Mouse (Mus musculus) embryonic facial prominence, embryonic 12.5 days (tissue): ENCODE measurements around the gene Porcn. TPM values are rescaled to one million over a fixed set of nuclear protein-coding genes. Genes with fewer than 3 reads are reported as not detected.

ENCODE experiments used
- ATAC-seq: fragments of 200-750 bp; cut with Nextera tagmentation; 2 replicates; pipeline ENCODE4 v1.8.0; 2017; ENCODE audit not compliant: insufficient number of reproducible peaks, insufficient read depth, low FRiP score, low TSS enrichment
- H3K27ac ChIP-seq: fragments of 300-500 bp; sonication (generic); 2 replicates; pipeline ENCODE4 v1.5.1; 2016; ENCODE audit warnings: mild to moderate bottlenecking
- H3K27me3 ChIP-seq: fragments of 300-500 bp; sonication (generic); 2 replicates; pipeline ENCODE4 v1.6.1; 2016; ENCODE audit warnings: mild to moderate bottlenecking, moderate library complexity
- H3K36me3 ChIP-seq: fragments of 300-500 bp; sonication (generic); 2 replicates; pipeline ENCODE4 v1.6.1; 2016; ENCODE audit warnings: mild to moderate bottlenecking
- H3K4me1 ChIP-seq: fragments of 300-500 bp; sonication (generic); 2 replicates; pipeline ENCODE4 v1.6.1; 2016
- H3K4me2 ChIP-seq: fragments of 300-500 bp; sonication (generic); replicated peaks from 2 replicates; pipeline ENCODE4 v1.6.1; 2016; ENCODE audit warnings: mild to moderate bottlenecking, moderate library complexity
- H3K4me3 ChIP-seq: fragments of 300-500 bp; sonication (generic); 2 replicates; pipeline ENCODE4 v1.5.1; 2016; ENCODE audit warnings: mild to moderate bottlenecking
- H3K9ac ChIP-seq: fragments of 300-500 bp; sonication (generic); 2 replicates; pipeline ENCODE4 v1.6.1; 2016; ENCODE audit warnings: mild to moderate bottlenecking, moderate library complexity
- H3K9me3 ChIP-seq: fragments of 300-500 bp; sonication (generic); 2 replicates; pipeline ENCODE4 v1.6.1; 2016; ENCODE audit warnings: mild to moderate bottlenecking, moderate library complexity
- WGBS: fragments of 180-500 bp; shearing (Covaris S2); methylation state at CpG from one replicate; pipeline ENCODE4 v1.1.7; 2016; 5-methylcytosine and 5-hydroxymethylcytosine counted together
- polyA plus RNA-seq: library from polyadenylated mRNA; unstranded; fragments of >200 nt; fragmentation: Nextera tagmentation; extraction: Ambion mirVana; gene quantifications from 2 replicates; pipeline ENCODE4 v1.2.1, GENCODE M21; 2016

The Porcn gene
- polyA plus RNA-seq, 1 experiment from 2014 or later = 12.2 TPM

- Histone ChIP-seq H3K36me3 (no peaks in the 10 kb centered on the region), H3K9me3 (no peaks in the 10 kb centered on the region), H3K4me1 (no peaks in the 10 kb centered on the region), H3K27ac (no peak overlapping the region), H3K9ac (no peak overlapping the region), H3K4me2 (no peak overlapping the region), H3K4me3 (no peak overlapping the region), H3K27me3 (no peaks in the 10 kb centered on the region)
- 80% methylated on average over 10 of the region's 10 CpGs for WGBS
- ATAC-seq = no peak
Observed at GRCm38 (mm10) chrX:8204076-8204475, 2.2 kb downstream of the Porcn start.

DNA sequence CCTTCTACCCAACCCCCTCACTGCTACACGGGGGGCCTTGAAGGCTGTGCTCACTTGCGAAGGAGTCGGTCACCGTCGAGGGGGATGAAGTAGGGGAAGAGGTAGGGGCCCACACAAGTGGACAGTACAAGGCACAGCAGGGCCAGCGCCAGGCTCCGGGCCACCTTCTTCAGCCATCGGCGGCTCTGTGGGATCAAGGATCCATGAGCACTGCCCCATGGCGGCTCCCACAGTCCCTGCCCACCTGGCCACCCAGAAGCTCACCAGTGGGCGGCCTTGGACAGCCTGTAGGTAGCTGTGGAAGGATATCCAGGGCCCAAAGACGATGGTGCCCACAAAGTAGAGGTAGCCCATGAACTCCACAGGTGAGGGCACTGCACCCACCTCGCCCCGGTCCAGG, 3.2 kb downstream of the Porcn start:
- Histone ChIP-seq H3K36me3 (peaks cover 5% of the 10 kb centered on the region; the same call in 1 of the 2 replicates), H3K9me3 (no peaks in the 10 kb centered on the region), H3K4me2 (no peak overlapping the region), H3K27me3 (no peaks in the 10 kb centered on the region), H3K27ac (no peak overlapping the region), H3K4me1 (no peaks in the 10 kb centered on the region), H3K4me3 (no peak overlapping the region), H3K9ac (no peak overlapping the region)
- WGBS = 90% methylated on average over 14 of the region's 14 CpGs
- no peak for ATAC-seq

DNA sequence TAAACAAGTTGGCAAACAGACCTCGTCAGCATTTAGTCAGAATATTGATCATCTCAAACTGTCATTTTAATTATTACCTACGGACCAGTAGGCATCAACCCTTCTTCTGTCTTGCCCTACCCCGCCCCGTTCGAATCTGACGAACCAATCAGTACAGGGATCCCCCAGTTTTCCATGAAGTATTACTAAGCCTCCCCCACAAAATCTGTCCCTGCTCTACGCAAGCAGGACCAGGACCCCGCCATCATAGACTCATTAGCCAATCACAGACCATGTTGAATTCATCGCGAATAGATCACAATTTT, 13.0 kb downstream of the Porcn start, which contains the start of gene Ebp:
Gene Ebp, minus strand, starts transcription at position 94 of the 305 bp plus-strand sequence.
- Histone ChIP-seq H3K9me3 (no peaks in the 10 kb centered on the region), H3K9ac (peak within 1 kb of the TSS; percentile 47), H3K4me3 (peak within 1 kb of the TSS; percentile 51), H3K27me3 (no peaks in the 10 kb centered on the region), H3K4me1 (no peaks in the 10 kb centered on the region), H3K36me3 (no peaks in the 10 kb centered on the region), H3K27ac (peak within 1 kb of the TSS; percentile 82; the same call in 1 of the 2 replicates), H3K4me2 (peak within 1 kb of the TSS; percentile 52)
- no peak for ATAC-seq
- 27% methylated on average over 10 of the region's 10 CpGs for WGBS

DNA sequence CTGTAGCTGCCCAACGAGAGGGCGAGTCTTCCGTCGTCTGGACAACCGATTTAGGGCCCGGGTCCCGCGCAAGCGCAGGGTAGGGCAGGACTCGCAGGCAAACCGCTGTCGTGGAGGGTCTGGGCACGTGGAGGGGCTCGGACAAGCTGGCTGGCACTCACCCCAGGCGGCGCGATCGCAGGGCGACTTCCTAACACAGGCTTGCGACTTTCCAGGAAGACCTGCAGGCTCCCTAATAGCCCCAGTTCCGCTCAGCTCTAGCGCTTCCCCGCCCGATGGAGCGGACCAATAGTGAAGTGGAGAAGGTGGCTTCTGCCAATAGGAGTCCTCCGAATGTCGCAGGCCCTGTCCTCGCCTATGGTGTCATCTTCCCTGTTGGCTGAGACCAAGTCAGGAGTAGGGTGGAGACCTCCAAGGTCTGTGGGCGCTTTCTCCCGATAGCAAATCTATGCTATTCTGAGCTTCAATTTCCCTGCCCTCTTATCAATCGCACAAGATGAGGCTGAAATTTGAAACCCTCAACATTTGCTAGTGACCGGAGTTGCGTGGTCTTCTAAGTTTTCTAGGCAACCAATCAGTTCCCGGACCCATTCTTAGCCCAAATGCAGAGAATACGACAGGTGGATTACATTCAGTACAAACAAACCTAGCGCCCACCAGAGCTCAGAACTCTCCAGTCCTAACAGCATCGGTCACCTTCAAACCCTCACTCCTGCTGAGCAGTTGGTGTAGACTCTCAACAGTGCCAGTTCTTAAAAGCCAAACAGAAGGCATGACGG, 13.5 kb downstream of the Porcn start:
- no peaks in the 10 kb centered on the region for H3K9me3 ChIP-seq
- H3K27me3 ChIP-seq = no peaks in the 10 kb centered on the region
- 15% methylated on average over 38 of the region's 38 CpGs for WGBS
- peak overlapping the region; percentile 82; the same call in 1 of the 2 replicates for H3K27ac ChIP-seq
- ATAC-seq = peak; percentile 95
- H3K4me1 ChIP-seq = no peaks in the 10 kb centered on the region
- peak overlapping the region; percentile 51 for H3K4me3 ChIP-seq
- peak overlapping the region; percentile 47 for H3K9ac ChIP-seq
- H3K4me2 ChIP-seq = peak overlapping the region; percentile 52
- no peaks in the 10 kb centered on the region for H3K36me3 ChIP-seq

DNA sequence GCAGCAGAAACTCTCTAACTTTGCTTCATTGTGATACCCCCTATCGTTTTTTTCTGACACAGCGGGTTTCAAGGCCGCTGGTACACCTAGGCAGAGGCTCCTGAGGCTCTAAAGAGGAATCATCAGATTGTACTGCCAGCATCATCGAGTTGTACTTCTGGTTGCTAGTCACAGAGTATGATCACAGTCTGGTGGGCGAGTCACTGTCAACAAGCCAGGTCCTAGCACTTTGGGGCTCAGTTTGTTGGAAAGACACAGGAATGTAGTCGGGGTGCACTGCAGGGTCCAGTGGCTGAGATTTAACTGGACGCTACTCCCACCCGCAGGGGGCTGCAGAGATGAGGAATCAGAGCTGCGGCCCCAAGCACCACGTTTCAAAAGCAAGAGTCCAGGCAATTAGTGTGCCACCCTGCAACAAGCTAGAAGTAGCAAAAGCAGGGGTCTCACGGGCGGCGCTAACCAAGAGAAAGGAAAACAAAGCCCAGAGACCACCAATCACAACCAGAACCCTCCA, 14.1 kb downstream of the Porcn start:
- H3K27ac ChIP-seq = peak overlapping the region; percentile 82; the same call in 1 of the 2 replicates
- H3K4me3 ChIP-seq = peak overlapping the region; percentile 51
- H3K4me1 ChIP-seq = no peaks in the 10 kb centered on the region
- peak overlapping the region; percentile 47 for H3K9ac ChIP-seq
- peak; percentile 55; the same call in 1 of the 2 replicates for ATAC-seq
- peak overlapping the region; percentile 52 for H3K4me2 ChIP-seq
- H3K9me3 ChIP-seq = no peaks in the 10 kb centered on the region
- no peaks in the 10 kb centered on the region for H3K36me3 ChIP-seq
- no peaks in the 10 kb centered on the region for H3K27me3 ChIP-seq
- WGBS = 18% methylated on average over 11 of the region's 13 CpGs

DNA sequence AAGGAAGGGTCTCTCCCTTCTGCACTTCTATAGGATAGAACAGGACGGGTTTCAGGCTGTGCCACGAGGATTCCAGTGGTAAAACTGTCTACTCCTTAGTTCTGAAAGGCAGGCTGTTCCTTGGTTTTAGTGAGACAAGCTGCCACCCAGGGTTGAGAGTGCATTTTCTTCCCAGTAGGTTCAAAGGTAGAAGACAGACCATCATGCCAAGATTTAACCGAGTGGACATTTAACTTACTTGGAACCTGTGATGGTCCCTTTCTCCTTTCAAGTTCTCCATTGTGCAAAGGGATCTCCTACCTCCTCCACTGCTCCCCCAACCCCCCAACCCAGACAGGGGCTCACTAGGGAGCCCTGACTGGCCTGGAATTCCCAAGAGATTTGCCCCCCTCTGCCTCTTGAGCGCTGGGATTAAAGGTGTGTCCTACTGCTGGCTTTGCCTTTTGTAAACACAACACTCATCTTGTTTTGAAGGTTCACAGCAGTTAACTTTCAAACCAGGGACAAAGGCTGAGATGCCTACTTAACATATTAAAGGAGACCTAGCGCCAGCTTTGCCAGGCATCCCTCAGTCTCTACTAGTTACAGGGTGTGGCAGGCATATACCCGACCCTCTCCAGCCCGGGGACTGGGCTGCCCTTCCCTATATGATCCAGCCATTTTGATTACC, 23.3 kb downstream of the Porcn start:
- Histone ChIP-seq H3K27ac (no peak overlapping the region), H3K27me3 (no peaks in the 10 kb centered on the region), H3K36me3 (no peaks in the 10 kb centered on the region), H3K9me3 (no peaks in the 10 kb centered on the region), H3K4me2 (no peak overlapping the region), H3K4me3 (no peak overlapping the region), H3K4me1 (no peaks in the 10 kb centered on the region), H3K9ac (no peak overlapping the region)
- ATAC-seq = no peak
- WGBS = 30% methylated on average over 7 of the region's 7 CpGs

DNA sequence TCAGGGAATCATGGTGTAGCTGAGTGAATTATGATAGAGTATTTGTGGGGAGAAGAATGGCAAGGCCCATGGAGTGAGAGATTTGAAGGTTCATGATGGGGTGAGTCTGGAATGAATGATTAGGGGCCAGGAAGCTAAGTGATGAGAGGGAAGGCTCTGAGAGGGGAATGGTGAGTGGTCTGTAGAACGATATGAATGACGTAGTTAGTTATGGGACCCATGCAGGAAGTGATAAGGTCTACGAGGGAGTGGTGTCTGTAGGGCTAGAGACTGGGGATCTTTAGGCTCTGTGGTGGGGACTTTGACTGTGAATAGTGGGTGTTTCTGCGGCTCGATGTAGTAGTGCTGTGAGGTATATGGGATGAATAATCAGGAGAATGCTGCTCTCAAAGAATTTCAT, 26.7 kb downstream of the Porcn start:
- Histone ChIP-seq H3K27me3 (no peaks in the 10 kb centered on the region), H3K9me3 (no peaks in the 10 kb centered on the region), H3K27ac (no peak overlapping the region), H3K4me1 (no peaks in the 10 kb centered on the region), H3K9ac (no peak overlapping the region), H3K36me3 (no peaks in the 10 kb centered on the region), H3K4me2 (no peak overlapping the region), H3K4me3 (no peak overlapping the region)
- 74% methylated on average over 5 of the region's 5 CpGs for WGBS
- ATAC-seq = no peak

- Histone ChIP-seq H3K4me2 (no peak overlapping the region), H3K9ac (no peak overlapping the region), H3K4me1 (no peaks in the 10 kb centered on the region), H3K4me3 (no peak overlapping the region), H3K36me3 (no peaks in the 10 kb centered on the region), H3K27me3 (no peaks in the 10 kb centered on the region), H3K27ac (no peak overlapping the region), H3K9me3 (no peaks in the 10 kb centered on the region)
- 95% methylated on average over 2 of the region's 2 CpGs for WGBS
- ATAC-seq = no peak
Observed at GRCm38 (mm10) chrX:8178871-8179270, 27.5 kb downstream of the Porcn start.

DNA sequence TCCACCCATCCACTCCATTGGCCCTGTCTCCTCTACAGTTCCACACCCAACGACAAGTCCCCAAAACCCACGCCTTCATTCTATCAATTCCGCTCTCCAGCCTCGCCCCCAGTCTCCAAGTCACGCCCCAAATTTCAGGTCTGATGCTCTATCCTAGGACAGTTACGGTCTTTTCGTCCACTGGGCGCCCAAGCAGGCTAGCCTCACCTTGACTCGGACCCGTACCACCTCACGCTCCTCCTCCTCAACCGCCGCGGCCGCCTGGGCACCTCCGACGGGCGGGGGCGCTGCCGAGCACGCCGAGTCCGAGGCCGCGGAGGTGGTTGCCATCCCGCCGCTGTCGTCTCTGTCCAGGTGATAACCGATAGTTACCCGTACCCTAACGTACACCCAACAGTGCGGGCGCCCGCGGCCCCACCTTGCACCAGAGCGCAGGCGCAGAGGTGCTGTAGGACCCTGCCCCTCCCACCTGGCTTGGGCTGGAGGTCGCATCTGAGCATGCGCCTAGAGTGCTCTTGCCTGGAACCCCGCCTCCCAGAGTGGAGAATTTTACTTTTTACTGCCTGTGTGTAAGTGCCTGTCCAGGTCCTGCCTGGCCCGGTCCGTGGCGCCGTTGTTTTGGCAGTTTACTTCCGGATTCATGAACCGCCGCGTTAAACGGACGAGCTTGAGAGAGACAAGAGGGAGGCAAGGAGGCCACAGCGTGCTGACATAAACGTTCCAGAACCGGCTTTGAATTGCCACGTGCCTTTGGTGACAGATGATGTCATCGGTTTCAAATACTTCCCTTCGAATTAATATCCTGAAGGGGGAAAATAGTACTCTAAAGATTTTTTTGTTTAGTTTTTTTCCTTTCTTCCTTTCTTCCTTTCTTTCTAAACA, 30.6 kb downstream of the Porcn start, which contains the start of gene Tbc1d25:
Gene Tbc1d25, minus strand, starts transcription at position 678 of the 882 bp plus-strand sequence.
- Histone ChIP-seq H3K4me3 (peak within 1 kb of the TSS; percentile 56), H3K27me3 (no peaks in the 10 kb centered on the region), H3K36me3 (no peaks in the 10 kb centered on the region), H3K4me2 (peak within 1 kb of the TSS; percentile 45), H3K9me3 (no peaks in the 10 kb centered on the region), H3K27ac (no peak within 1 kb of the TSS), H3K4me1 (no peaks in the 10 kb centered on the region), H3K9ac (peak within 1 kb of the TSS; percentile 36)
- ATAC-seq = peak; percentile 96
- WGBS = 16% methylated on average over 56 of the region's 56 CpGs

GRCm38 (mm10) chrX:8175169-8175503, 31.2 kb downstream of the Porcn start:
- H3K27ac ChIP-seq = no peak overlapping the region
- no peaks in the 10 kb centered on the region for H3K4me1 ChIP-seq
- no peaks in the 10 kb centered on the region for H3K36me3 ChIP-seq
- WGBS = 28% methylated on average over 4 of the region's 4 CpGs
- peak overlapping the region; percentile 36 for H3K9ac ChIP-seq
- H3K4me2 ChIP-seq = peak overlapping the region; percentile 45
- peak overlapping the region; percentile 56 for H3K4me3 ChIP-seq
- ATAC-seq = no peak
- no peaks in the 10 kb centered on the region for H3K9me3 ChIP-seq
- H3K27me3 ChIP-seq = no peaks in the 10 kb centered on the region
